Mouse (Mus musculus) heart, postnatal 0 days (tissue): ENCODE results near the gene Pik3cd. TPM values are rescaled to one million over a fixed set of nuclear protein-coding genes. Genes with fewer than 3 reads are reported as not detected.

Experiments
- ATAC-seq: fragments of 200-750 bp; cut with Nextera tagmentation; 2 replicates; pipeline ENCODE4 v1.8.0; 2017; ENCODE audit warnings: low read depth, moderate number of reproducible peaks, moderate library complexity; ENCODE audit not compliant: insufficient read depth
- DNase-seq: peaks from one replicate; pipeline ENCODE4 v3.0.0-alpha.2; 2016; ENCODE audit warnings: low spot score
- H3K27ac ChIP-seq: fragments of 300-500 bp; sonication (generic); 2 replicates; pipeline ENCODE4 v1.5.1; 2014; ENCODE audit warnings: low read depth, mild to moderate bottlenecking
- H3K27me3 ChIP-seq: fragments of 300-500 bp; sonication (generic); 2 replicates; pipeline ENCODE4 v1.6.1; 2014; ENCODE audit warnings: low read length, mixed read lengths; ENCODE audit not compliant: control insufficient read depth, insufficient read depth
- H3K36me3 ChIP-seq: fragments of 300-500 bp; sonication (generic); replicated peaks from 2 replicates; pipeline ENCODE4 v1.6.1; 2014; ENCODE audit warnings: low read length, mixed read lengths; ENCODE audit not compliant: control insufficient read depth, insufficient read depth
- H3K4me1 ChIP-seq: fragments of 300-500 bp; sonication (generic); 2 replicates; pipeline ENCODE4 v1.6.1; 2014; ENCODE audit warnings: antibody characterized with exemption; ENCODE audit not compliant: control insufficient read depth, insufficient read depth
- H3K4me2 ChIP-seq: fragments of 300-500 bp; sonication (generic); 2 replicates; pipeline ENCODE4 v1.6.1; 2014; ENCODE audit warnings: low read depth, mild to moderate bottlenecking, low read length, moderate library complexity
- H3K4me3 ChIP-seq: fragments of 300-500 bp; sonication (generic); 2 replicates; pipeline ENCODE4 v1.5.1; 2014; ENCODE audit warnings: low read depth, low read length
- H3K9ac ChIP-seq: fragments of 300-500 bp; sonication (generic); replicated peaks from 2 replicates; pipeline ENCODE4 v1.6.1; 2014; ENCODE audit warnings: low read depth, low read length, mixed read lengths
- H3K9me3 ChIP-seq: fragments of 300-500 bp; sonication (generic); replicated peaks from 2 replicates; pipeline ENCODE4 v1.6.1; 2016; ENCODE audit warnings: low read length; ENCODE audit not compliant: control insufficient read depth
- CTCF ChIP-seq: IDR thresholded peaks from 2 replicates; pipeline ENCODE4 v1.5.1; 2016; ENCODE audit warnings: antibody characterized with exemption, control low read depth, low read depth
- EP300 ChIP-seq: IDR thresholded peaks from 2 replicates; pipeline ENCODE4 v1.6.1; 2016; ENCODE audit warnings: antibody characterized with exemption, low read depth
- WGBS: fragments of 180-500 bp; shearing (Covaris S2); extraction: QIAGEN DNeasy Blood & Tissue Kit; methylation state at CpG from one replicate; pipeline ENCODE4 v1.1.7; 2014; 5-methylcytosine and 5-hydroxymethylcytosine counted together
- polyA plus RNA-seq: library from polyadenylated mRNA; unstranded; fragments of >200 nt; fragmentation: Nextera tagmentation; extraction: Ambion mirVana; gene quantifications from 2 replicates; pipeline ENCODE4 v1.2.1, GENCODE M21; 2015
- total RNA-seq: library from RNA; depleted of rRNA; stranded (reverse); fragments of >200 nt; gene quantifications from 2 replicates; pipeline ENCODE4 v1.2.3, GENCODE M21; 2014; ENCODE audit warnings: low replicate concordance

Pik3cd gene
- total and polyA plus RNA-seq, 2 experiments from 2014 or later = 1.3 to 14.8 TPM

DNA sequence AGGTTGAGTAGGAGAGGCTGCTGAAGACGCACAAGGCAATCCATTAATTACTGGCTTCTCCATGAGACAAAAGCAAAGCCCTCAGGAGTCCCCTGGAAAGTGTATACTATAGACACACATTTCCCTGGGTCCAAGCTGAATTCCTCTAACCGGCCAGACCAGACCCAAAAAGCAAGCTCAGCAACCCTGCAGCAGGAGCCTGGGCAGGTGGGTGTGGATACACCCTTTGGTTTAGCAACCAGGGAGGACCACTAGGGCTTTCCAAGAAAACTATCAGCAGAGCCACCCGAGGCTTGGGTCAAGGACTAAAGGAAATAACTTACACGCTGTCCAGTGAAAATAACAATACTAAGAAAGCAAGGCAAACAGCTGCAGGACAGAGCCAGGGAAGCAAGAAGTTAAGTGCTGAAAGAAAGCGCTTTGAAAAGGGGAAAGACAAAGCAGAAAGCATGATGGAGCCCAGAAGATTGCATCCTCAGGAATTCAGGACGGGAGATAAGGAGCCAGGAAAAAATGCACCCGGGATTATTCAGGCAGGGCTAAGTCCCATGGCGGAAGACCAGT is 27.5 kb downstream of the Pik3cd start:
- Histone ChIP-seq H3K9me3 (no peaks in the 10 kb centered on the region), H3K4me2 (peak overlapping the region; percentile 91), H3K4me1 (peaks cover 10% of the 10 kb centered on the region; the same call in 1 of the 2 replicates), H3K9ac (no peak overlapping the region), H3K27me3 (peaks cover 11% of the 10 kb centered on the region), H3K27ac (no peak overlapping the region), H3K4me3 (peak overlapping the region; percentile 59), H3K36me3 (no peaks in the 10 kb centered on the region)
- no peak for ATAC-seq
- no peak for DNase-seq
- 17% methylated on average over 8 of the region's 8 CpGs for WGBS
- TF ChIP-seq CTCF = no peak
- no peak for TF ChIP-seq EP300

DNA sequence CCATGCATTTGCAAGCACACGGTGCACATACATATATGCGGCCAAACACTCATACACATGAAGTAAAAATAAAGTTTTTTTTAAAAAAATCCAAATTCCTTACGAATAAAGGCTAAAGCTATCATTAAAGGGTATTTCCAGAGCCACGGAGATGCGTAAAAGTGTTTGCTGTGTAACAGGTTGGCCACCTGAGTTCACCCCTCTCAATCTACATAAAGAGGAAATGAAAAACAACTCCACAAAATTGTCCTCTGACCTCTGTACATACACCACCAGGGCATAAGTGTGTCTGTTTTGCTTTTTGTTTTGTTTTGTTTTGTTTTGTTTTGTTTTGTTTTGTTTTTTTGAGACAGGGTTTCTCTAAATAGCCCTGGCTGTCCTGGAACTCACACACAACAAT is 29.6 kb downstream of the Pik3cd start:
- 85% methylated on average over 5 of the region's 5 CpGs for whole genome bisulfite sequencing
- Histone ChIP-seq H3K9ac (no peak overlapping the region), H3K4me2 (no peak overlapping the region), H3K4me1 (peaks cover 10% of the 10 kb centered on the region; the same call in 1 of the 2 replicates), H3K36me3 (no peaks in the 10 kb centered on the region), H3K4me3 (no peak overlapping the region), H3K27me3 (peaks cover 11% of the 10 kb centered on the region), H3K27ac (no peak overlapping the region), H3K9me3 (no peaks in the 10 kb centered on the region)
- TF ChIP-seq EP300 (no peak), CTCF (no peak)
- no peak for ATAC-seq
- no peak for DNase-seq

DNA sequence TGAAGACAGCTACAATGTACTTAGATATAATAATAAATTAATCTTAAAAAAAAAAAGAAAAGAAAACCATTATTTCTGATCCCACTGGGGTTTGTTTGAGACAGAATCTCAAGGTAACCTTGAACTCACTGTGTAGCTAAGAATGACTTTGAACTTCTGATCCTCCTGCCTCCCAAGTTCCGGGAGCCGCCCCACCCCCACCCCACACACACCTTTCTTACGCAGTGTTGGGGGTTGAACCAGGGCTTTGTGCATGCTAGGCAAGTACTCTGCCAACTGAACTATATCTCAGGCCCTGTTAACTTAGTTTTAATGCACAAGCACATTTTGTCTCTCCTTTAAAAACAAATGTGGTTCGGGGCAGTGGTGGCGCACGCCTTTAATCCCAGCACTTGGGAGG is 31.2 kb downstream of the Pik3cd start:
- Histone ChIP-seq H3K27me3 (peaks cover 11% of the 10 kb centered on the region), H3K9me3 (no peaks in the 10 kb centered on the region), H3K36me3 (no peaks in the 10 kb centered on the region), H3K4me2 (no peak overlapping the region), H3K9ac (no peak overlapping the region), H3K4me1 (peaks cover 6% of the 10 kb centered on the region; the same call in 1 of the 2 replicates), H3K4me3 (no peak overlapping the region), H3K27ac (no peak overlapping the region)
- ATAC-seq = no peak
- no peak for TF ChIP-seq EP300
- TF ChIP-seq CTCF = no peak
- DNase-seq = no peak
- WGBS = 94% methylated on average over 6 of the region's 6 CpGs

DNA sequence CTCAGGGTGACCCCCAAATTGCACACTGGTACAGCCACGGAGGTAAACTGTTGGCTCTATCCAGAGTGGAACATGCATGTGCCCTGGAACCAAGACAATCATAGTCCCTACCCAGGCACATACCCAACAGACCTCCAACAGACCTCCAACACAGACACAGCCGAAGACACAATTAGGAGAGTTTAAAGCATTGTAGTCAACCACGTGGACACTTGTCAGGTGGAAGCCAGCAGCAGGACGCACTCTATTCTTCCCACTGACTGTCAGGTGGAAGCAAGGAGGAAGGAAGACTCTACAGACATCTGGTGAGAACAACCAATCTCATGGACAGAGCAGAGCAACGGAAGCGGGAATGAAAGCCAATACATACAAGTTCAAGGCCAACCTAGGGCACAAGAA is 36.7 kb downstream of the Pik3cd start:
- Histone ChIP-seq H3K9ac (no peak overlapping the region), H3K4me2 (no peak overlapping the region), H3K4me3 (no peak overlapping the region), H3K36me3 (no peaks in the 10 kb centered on the region), H3K27me3 (no peaks in the 10 kb centered on the region), H3K4me1 (no peaks in the 10 kb centered on the region), H3K9me3 (no peaks in the 10 kb centered on the region), H3K27ac (no peak overlapping the region)
- whole genome bisulfite sequencing = 84% methylated on average over 6 of the region's 6 CpGs
- ATAC-seq = no peak
- no peak for DNase-seq
- TF ChIP-seq CTCF (no peak), EP300 (no peak)

DNA sequence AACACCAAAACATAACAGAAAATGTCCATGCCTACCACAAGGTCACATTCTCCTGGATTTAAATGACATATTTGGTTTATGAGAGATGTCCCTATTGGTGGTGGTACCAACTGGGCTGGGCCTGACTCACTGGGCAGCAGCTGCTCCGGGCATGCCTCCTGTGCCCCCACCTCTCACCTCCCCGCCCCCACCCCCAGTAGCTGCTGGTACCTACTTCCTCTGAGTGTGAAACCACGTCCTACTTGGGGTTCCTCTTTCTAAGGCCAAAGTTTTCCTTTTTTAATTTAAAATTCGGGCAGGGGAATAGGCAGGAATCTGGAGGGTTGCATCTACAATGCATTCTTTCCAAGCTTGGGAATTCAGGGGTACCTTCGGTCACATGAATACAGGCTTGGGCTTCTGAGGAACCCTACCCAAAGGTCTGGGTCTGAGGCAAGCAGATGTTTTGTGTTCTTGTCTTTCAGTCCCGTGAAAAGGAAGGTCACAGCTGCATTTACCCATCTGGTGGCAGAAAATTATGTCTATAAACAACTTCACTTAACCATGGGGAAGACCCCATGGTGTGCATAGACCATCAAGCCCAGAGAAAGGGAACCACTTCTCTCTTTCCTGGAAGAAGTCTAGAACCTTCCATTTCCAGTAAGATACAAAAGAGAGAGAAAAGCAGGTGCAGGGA is 37.2 kb downstream of the Pik3cd start:
- Histone ChIP-seq H3K4me2 (no peak overlapping the region), H3K4me3 (no peak overlapping the region), H3K9ac (no peak overlapping the region), H3K27ac (no peak overlapping the region), H3K36me3 (no peaks in the 10 kb centered on the region), H3K4me1 (no peaks in the 10 kb centered on the region), H3K9me3 (no peaks in the 10 kb centered on the region), H3K27me3 (no peaks in the 10 kb centered on the region)
- WGBS = 68% methylated on average over 6 of the region's 6 CpGs
- DNase-seq (no peak), ATAC-seq (no peak)
- TF ChIP-seq CTCF (no peak), EP300 (no peak)
